Mouse (Mus musculus) cerebellum, adult 11-12 months (tissue): ENCODE data around the gene Cyct.

Source experiments
- DNase-seq: peaks from one replicate; pipeline ENCODE4 v3.0.0; 2022

The Cyct gene

GRCm38 (mm10) chr2:76334596-76334995 is 25.7 kb downstream of the Cyct start:
- DNase-seq = no peak

GRCm38 (mm10) chr2:76332161-76332805 is 28.0 kb downstream of the Cyct start:
- no peak for DNase-seq

GRCm38 (mm10) chr2:76330081-76330480 is 30.2 kb downstream of the Cyct start:
- no peak for DNase-seq

- DNase-seq = no peak
These were observed 34.1 kb downstream of the Cyct start for GRCm38 (mm10) chr2:76326161-76326560.

- no peak for DNase-seq
These were observed 35.8 kb downstream of the Cyct start for GRCm38 (mm10) chr2:76324463-76324862.

GRCm38 (mm10) chr2:76323185-76323875 is 36.9 kb downstream of the Cyct start:
- DNase-seq = no peak

GRCm38 (mm10) chr2:76320336-76320735 is 39.9 kb downstream of the Cyct start:
- no peak for DNase-seq

GRCm38 (mm10) chr2:76319231-76319630 is 41.0 kb downstream of the Cyct start:
- no peak for DNase-seq
